Mouse (Mus musculus): ENCODE measurements around the gene Bicdl1. TPM values are rescaled to one million over a fixed set of nuclear protein-coding genes. Genes with fewer than 3 reads are reported as not detected.
"Not testable (repeated sequence)": the region's sequence is repeated elsewhere in the genome, so short reads cannot be mapped to it uniquely, and the experiment has no call there.

The Bicdl1 gene
- polyA plus RNA-seq, 1 experiment from 2014 or later, result 7.8 TPM

DNA sequence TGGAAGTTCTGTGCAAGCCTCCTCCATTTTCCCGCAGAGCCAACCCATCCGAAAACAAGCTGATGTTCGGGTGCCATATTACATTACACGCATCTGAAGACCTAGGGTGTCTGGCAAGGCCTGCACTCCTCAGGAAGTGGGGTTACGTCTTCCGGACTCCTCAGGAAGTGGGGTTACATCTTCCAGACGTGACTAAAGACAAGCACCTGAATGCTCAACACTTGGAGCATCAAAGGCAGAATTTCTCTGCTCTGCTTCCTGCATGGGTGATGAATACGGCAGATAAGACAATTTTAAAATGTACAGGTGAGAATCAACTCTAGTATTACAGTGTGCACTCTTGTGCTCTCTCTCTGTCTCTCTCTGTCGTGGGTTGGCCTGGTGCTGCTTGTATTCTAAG is 23.4 kb upstream of the Bicdl1 start:
- no peaks in the 10 kb centered on the region for H3K27me3 ChIP-seq (replicated peaks)
- no peaks in the 10 kb centered on the region for H3K36me3 ChIP-seq
- no peaks in the 10 kb centered on the region for H3K4me1 ChIP-seq
- no peak for ATAC-seq (ENCODE audit: extremely low read depth, insufficient number of reproducible peaks, low FRiP score, low TSS enrichment)
- no peak overlapping the region for H3K9ac ChIP-seq
- H3K9me3 ChIP-seq, result peaks cover 7% of the 10 kb centered on the region; the same call in 1 of the 2 replicates
- no peak overlapping the region for H3K4me2 ChIP-seq
- WGBS, result 75% methylated on average over 9 of the region's 9 CpGs
- H3K4me3 ChIP-seq, result no peak overlapping the region
- H3K27ac ChIP-seq (replicated peaks), result no peak overlapping the region

DNA sequence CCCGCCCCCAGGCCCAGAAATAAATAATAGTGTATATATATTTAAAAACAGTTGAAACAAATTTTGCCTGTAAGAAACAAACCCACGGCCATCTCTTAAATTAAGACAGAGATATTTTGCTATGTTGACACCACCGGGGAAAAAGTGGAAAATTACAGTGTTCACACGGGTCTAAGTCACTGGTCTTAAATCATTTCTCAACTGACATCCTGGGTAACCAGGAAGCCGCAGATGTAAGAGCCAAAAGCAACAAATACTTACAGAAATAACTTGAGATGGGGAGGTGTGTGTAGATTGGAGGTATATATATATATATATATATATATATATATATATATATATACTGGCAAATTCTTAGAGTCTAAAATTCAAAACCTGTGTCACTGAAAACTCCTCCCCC is 21.5 kb upstream of the Bicdl1 start:
- Histone ChIP-seq H3K27ac (replicated peaks) (no peak overlapping the region), H3K9me3 (peaks cover 7% of the 10 kb centered on the region; the same call in 1 of the 2 replicates), H3K4me3 (no peak overlapping the region), H3K9ac (no peak overlapping the region), H3K4me2 (no peak overlapping the region), H3K36me3 (no peaks in the 10 kb centered on the region), H3K4me1 (no peaks in the 10 kb centered on the region), H3K27me3 (replicated peaks) (no peaks in the 10 kb centered on the region)
- 74% methylated on average over 5 of the region's 5 CpGs for WGBS
- ATAC-seq (ENCODE audit: extremely low read depth, insufficient number of reproducible peaks, low FRiP score, low TSS enrichment), result no peak

DNA sequence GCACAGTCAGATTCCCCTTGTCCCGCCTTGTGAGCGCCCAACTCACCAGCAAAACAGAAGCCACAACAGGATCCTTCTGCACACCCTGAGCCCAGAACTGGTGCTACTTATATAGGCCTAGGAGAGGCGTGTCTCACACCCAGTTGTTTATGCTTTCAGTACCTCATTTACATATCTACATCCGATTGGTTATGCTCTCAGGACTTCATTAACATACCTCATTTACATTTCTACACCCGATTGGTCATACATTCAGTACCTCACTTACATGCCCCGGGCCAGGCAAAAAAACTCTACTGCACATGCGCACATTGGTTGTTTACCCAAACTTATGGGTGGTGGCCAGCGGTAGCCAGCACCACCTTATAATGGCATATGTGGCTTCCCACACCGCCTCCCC is 20.5 kb upstream of the Bicdl1 start:
- H3K27me3 ChIP-seq (replicated peaks); H3K4me1 ChIP-seq; H3K4me2 ChIP-seq; H3K9ac ChIP-seq; H3K4me3 ChIP-seq; H3K27ac ChIP-seq (replicated peaks); H3K9me3 ChIP-seq; H3K36me3 ChIP-seq; ATAC-seq (ENCODE audit: extremely low read depth, insufficient number of reproducible peaks, low FRiP score, low TSS enrichment): not testable (repeated sequence)
- WGBS, result 83% methylated on average over 9 of the region's 9 CpGs

DNA sequence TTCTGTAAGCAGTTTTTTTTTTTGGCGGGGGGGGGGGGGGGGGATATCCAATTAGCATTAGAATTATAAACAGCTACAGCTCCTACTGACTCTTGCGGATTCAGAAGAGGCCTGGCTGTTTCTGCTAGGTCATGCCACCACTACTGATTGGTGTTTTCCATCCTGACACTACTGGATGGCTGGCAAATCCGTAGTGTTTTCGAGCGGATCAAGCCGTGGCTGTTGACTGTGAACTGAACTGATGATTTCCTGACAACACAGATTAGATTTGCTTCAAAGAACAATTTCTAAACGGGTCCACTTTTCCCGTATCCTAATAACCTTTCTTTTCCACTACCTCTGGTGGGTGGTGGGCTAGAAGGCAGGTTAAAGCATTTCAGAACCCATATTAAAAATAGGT is 16.9 kb upstream of the Bicdl1 start:
- 46% methylated on average over 8 of the region's 8 CpGs for WGBS
- no peak overlapping the region for H3K4me3 ChIP-seq
- H3K36me3 ChIP-seq, result no peaks in the 10 kb centered on the region
- H3K4me1 ChIP-seq, result no peaks in the 10 kb centered on the region
- ATAC-seq (ENCODE audit: extremely low read depth, insufficient number of reproducible peaks, low FRiP score, low TSS enrichment), result no peak
- H3K9me3 ChIP-seq, result 0 out of 2 replicates have a peak, but pooled peaks cover 7% of the 10 kb centered on the region
- no peaks in the 10 kb centered on the region for H3K27me3 ChIP-seq (replicated peaks)
- H3K4me2 ChIP-seq, result no peak overlapping the region
- no peak overlapping the region for H3K27ac ChIP-seq (replicated peaks)
- no peak overlapping the region for H3K9ac ChIP-seq

DNA sequence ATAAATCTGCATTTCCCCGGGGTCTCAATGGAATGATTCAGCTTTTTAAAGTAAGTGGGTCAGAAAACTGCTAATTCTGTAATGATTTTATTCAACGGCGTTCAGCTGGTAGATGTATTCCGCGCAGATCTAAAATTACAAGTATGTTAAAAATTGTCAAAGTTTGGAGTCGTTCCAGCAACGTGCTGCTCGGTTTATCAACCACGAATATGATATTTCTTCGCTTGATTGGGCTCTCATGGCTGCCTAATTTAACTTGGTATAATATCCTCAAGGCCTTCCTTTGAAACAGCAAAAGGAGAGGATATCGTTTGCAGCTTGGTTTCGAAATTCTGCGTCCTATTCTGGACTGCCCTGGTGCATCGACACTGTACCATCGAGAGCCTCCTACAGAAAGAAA is 13.9 kb upstream of the Bicdl1 start:
- ATAC-seq (ENCODE audit: extremely low read depth, insufficient number of reproducible peaks, low FRiP score, low TSS enrichment), result no peak
- no peak overlapping the region for H3K27ac ChIP-seq (replicated peaks)
- H3K4me2 ChIP-seq, result no peak overlapping the region
- no peaks in the 10 kb centered on the region for H3K36me3 ChIP-seq
- 77% methylated on average over 15 of the region's 15 CpGs for WGBS
- H3K4me3 ChIP-seq, result no peak overlapping the region
- H3K4me1 ChIP-seq, result no peaks in the 10 kb centered on the region
- H3K9ac ChIP-seq, result no peak overlapping the region
- no peaks in the 10 kb centered on the region for H3K27me3 ChIP-seq (replicated peaks)
- H3K9me3 ChIP-seq, result 0 out of 2 replicates have a peak, but pooled peaks cover 4% of the 10 kb centered on the region

DNA sequence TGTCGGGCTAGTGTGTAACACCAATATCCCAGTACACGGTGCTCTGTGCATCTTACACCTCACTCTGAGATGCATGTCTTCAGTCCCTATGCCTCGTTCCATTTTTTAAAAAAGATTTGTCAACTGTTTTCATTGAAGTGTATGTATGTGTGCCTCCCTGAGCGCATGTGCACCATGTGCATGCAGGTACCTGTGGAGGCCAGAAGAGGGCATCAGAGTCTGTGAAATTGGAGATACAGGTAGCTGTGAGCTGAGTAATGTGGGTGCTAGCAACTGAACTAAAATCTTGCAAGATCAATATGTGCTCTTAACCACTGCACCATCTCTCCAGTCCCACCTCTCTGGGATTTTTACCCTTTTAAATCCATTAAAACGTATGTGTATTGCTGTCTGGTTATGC is 6.6 kb upstream of the Bicdl1 start:
- no peaks in the 10 kb centered on the region for H3K36me3 ChIP-seq
- WGBS, result 78% methylated on average over 5 of the region's 5 CpGs
- no peak overlapping the region for H3K27ac ChIP-seq (replicated peaks)
- peaks cover 4% of the 10 kb centered on the region; the same call in 1 of the 2 replicates for H3K9me3 ChIP-seq
- ATAC-seq (ENCODE audit: extremely low read depth, insufficient number of reproducible peaks, low FRiP score, low TSS enrichment), result no peak
- H3K4me1 ChIP-seq, result no peaks in the 10 kb centered on the region
- no peak overlapping the region for H3K9ac ChIP-seq
- no peak overlapping the region for H3K4me3 ChIP-seq
- no peak overlapping the region for H3K4me2 ChIP-seq
- H3K27me3 ChIP-seq (replicated peaks), result peaks cover 14% of the 10 kb centered on the region

DNA sequence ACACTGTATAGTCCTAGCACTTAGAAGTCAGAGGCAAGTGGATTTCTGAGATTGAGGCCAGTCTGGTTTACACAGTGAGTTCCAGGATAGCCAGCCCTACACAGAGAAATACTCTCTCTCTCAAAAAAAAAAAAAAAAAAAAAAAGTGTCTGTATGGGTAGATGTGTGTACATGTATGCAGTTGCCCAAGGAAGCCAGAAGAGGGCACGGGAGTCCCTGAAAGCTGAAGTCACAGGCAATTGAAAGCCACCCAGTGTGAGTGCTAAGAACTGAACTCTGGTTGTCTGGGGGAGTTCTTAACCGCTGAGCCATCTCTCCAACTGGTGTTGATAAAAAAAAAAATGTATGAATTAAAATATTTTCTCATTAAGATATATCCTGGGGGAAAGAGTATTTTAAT is 3.1 kb upstream of the Bicdl1 start:
- peaks cover 15% of the 10 kb centered on the region for H3K4me1 ChIP-seq
- ATAC-seq (ENCODE audit: extremely low read depth, insufficient number of reproducible peaks, low FRiP score, low TSS enrichment), result no peak
- 77% methylated on average over 2 of the region's 2 CpGs for whole genome bisulfite sequencing

DNA sequence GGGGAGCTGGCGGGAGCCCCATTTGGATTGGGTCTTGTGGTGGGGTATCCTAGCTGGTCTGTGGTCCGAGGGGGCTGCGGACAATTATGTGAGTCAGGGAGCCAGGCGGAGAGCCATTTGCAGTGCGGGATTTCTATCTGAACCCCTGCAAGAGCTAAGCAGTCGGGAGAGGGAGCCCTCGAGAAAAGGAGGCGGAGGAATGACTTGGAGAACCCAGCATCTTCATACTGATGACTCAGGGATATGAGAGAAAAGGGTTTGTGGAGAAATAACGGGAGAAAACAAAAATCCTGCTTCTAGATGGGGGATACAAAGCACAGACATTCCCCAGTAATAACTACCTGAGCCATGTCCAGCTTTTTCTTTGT is 1.4 kb upstream of the Bicdl1 start:
- Histone ChIP-seq H3K27ac (replicated peaks) (no peak overlapping the region), H3K27me3 (replicated peaks) (peaks cover 45% of the 10 kb centered on the region), H3K4me3 (peak overlapping the region; percentile 69), H3K36me3 (no peaks in the 10 kb centered on the region), H3K9me3 (peaks cover under 1% of the 10 kb centered on the region; the same call in 1 of the 2 replicates), H3K4me2 (peak overlapping the region; percentile 99), H3K9ac (peak overlapping the region; percentile 48; the same call in 1 of the 2 replicates), H3K4me1 (peaks cover 15% of the 10 kb centered on the region)
- WGBS, result under 1% methylated on average over 9 of the region's 9 CpGs
- ATAC-seq (ENCODE audit: extremely low read depth, insufficient number of reproducible peaks, low FRiP score, low TSS enrichment), result no peak

More for the DNA sequence above, 3.1 kb upstream of the Bicdl1 start:
- peaks cover 4% of the 10 kb centered on the region; the same call in 1 of the 2 replicates for H3K9me3 ChIP-seq
- no peak overlapping the region for H3K27ac ChIP-seq (replicated peaks)
- no peak overlapping the region for H3K4me3 ChIP-seq
- no peak overlapping the region for H3K9ac ChIP-seq
- no peak overlapping the region for H3K4me2 ChIP-seq
- no peaks in the 10 kb centered on the region for H3K36me3 ChIP-seq
- peaks cover 39% of the 10 kb centered on the region for H3K27me3 ChIP-seq (replicated peaks)

DNA sequence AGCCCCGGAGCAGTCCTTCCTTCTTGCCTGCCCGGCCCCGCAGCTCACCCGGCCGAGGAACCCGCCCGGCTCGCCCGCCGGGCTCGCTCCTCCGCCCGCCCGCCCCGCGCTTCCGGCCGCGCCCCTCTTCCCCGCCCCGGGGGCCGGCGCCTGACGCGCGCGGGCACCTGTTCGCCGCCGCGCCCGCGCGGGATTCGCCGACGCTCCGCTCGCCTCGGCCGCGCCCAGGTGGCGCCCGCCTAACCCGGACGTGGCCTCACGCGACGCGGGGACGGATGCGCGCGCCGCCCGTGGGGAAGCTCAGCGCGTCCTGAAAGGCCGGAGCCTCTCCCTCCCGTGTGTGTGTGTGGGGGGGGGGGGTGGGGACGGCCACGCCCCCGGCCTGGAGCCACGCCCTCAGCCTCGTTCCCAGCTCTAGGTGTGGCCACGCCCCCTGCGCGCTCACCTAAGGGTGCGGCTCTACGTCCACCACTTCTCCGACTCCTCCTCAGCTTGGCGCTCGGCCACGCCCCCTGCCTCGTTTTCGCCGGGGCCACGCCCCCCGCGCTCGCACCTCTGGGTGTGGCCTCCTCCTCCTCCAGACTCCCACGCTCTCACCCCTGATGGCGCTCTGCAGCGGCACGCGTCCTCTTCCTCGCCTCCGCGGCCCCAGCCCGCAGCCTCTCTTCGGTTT is 891 bp upstream of the Bicdl1 start:
- Histone ChIP-seq H3K4me3 (peak overlapping the region; percentile 69), H3K9me3 (no peaks in the 10 kb centered on the region), H3K27me3 (replicated peaks) (peaks cover 45% of the 10 kb centered on the region), H3K4me2 (peak overlapping the region; percentile 99), H3K27ac (replicated peaks) (no peak overlapping the region), H3K9ac (peak overlapping the region; percentile 63), H3K36me3 (no peaks in the 10 kb centered on the region), H3K4me1 (peaks cover 15% of the 10 kb centered on the region)
- ATAC-seq (ENCODE audit: extremely low read depth, insufficient number of reproducible peaks, low FRiP score, low TSS enrichment), result peak; percentile 68
- WGBS, result 0% methylated on average over 76 of the region's 91 CpGs

DNA sequence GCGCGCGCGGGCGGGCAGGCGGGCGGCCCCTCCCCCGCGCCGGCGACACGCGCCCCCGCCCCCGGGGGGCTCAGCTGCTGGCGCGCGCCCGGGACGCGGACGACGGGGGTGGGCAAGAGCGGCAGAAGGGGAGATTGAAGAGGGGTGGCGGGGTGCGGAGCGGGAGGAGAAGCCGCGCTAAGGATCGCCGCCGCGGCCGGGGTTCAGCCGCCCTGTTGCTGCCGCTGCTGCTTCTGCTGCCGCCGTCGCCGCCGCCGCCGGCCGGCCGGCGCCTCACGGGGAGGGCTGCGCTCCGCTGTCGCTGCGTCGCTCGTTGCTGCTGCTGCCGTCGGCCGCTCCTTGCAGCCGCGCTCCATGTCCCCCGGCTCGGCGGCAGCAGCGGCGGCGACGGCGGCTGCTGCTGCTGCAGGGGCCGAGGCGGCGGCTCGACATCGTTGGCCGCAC is 333 bp upstream of the Bicdl1 start:
- peak overlapping the region; percentile 99 for H3K4me2 ChIP-seq
- 0% methylated on average over 15 of the region's 72 CpGs for WGBS

DNA sequence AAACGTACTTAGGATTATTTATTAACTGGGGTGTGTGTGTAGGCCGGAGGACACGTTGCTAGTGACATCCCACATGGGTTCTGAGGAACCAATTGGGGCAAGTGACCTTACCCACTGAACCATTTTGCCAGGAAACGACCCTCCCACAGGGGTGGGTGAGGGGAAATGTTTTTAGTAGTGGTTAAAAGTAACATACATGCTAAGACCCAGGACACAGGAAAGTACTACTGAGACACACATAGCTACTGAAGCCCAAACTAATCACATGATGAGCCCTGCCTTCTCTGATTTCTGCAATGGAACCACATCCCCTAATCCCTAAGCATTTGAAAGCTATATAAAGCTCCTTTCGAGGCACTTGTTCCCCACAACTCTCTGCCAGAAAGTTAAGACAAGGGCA is 1.1 kb downstream of the Bicdl1 start:
- Histone ChIP-seq H3K9ac (no peak overlapping the region), H3K27ac (replicated peaks) (no peak overlapping the region), H3K4me2 (peak overlapping the region; percentile 99), H3K4me3 (no peak overlapping the region), H3K4me1 (peaks cover 15% of the 10 kb centered on the region), H3K9me3 (no peaks in the 10 kb centered on the region), H3K36me3 (no peaks in the 10 kb centered on the region), H3K27me3 (replicated peaks) (peaks cover 45% of the 10 kb centered on the region)
- WGBS, result 68% methylated on average over 5 of the region's 5 CpGs
- no peak for ATAC-seq (ENCODE audit: extremely low read depth, insufficient number of reproducible peaks, low FRiP score, low TSS enrichment)

More for the DNA sequence above, 333 bp upstream of the Bicdl1 start:
- H3K27me3 ChIP-seq (replicated peaks), result peaks cover 45% of the 10 kb centered on the region
- peak overlapping the region; percentile 63 for H3K9ac ChIP-seq
- H3K4me1 ChIP-seq, result peaks cover 15% of the 10 kb centered on the region
- no peak overlapping the region for H3K27ac ChIP-seq (replicated peaks)
- H3K9me3 ChIP-seq, result no peaks in the 10 kb centered on the region
- ATAC-seq (ENCODE audit: extremely low read depth, insufficient number of reproducible peaks, low FRiP score, low TSS enrichment), result no peak
- H3K4me3 ChIP-seq, result peak overlapping the region; percentile 69
- no peaks in the 10 kb centered on the region for H3K36me3 ChIP-seq

DNA sequence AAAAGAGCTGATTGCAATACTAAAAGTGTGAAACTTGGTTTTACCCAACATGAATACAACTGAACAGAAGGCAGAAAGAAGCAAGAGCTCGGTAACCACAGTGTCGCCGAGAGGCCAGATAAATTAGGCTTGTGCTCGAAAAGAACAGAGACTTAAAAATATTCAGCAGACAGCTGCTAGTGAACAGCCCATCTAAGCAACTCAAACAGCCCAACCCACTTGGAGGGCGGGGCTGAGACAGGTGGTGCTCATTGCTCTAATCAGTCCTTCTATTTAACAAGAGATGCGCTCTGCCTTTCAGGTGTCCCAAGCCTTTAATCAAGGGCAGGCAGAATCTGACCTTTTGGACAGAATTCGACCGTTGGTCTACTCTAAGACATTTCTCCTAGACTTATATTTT is 4.8 kb downstream of the Bicdl1 start:
- WGBS, result 76% methylated on average over 8 of the region's 8 CpGs

More for the DNA sequence above, 4.8 kb downstream of the Bicdl1 start:
- no peak overlapping the region for H3K4me2 ChIP-seq
- no peak overlapping the region for H3K27ac ChIP-seq (replicated peaks)
- H3K9ac ChIP-seq, result no peak overlapping the region
- no peak overlapping the region for H3K4me3 ChIP-seq
- H3K9me3 ChIP-seq, result no peaks in the 10 kb centered on the region
- peaks cover 9% of the 10 kb centered on the region for H3K4me1 ChIP-seq
- no peaks in the 10 kb centered on the region for H3K36me3 ChIP-seq
- ATAC-seq (ENCODE audit: extremely low read depth, insufficient number of reproducible peaks, low FRiP score, low TSS enrichment), result no peak
- peaks cover 28% of the 10 kb centered on the region for H3K27me3 ChIP-seq (replicated peaks)

Data from heart, embryonic 13.5 days (tissue).